Mouse (Mus musculus) stomach, embryonic 14.5 days (tissue): ENCODE measurements around the gene Rgs7. TPM values are rescaled to one million over a fixed set of nuclear protein-coding genes. Genes with fewer than 3 reads are reported as not detected.

Source experiments
- ATAC-seq: fragments of 200-750 bp; cut with Nextera tagmentation; 2 replicates; pipeline ENCODE4 v1.8.0; 2017; ENCODE audit warnings: low read depth, moderate TSS enrichment; ENCODE audit not compliant: insufficient number of reproducible peaks, insufficient read depth, low FRiP score
- H3K27ac ChIP-seq: fragments of 300-500 bp; sonication (generic); 2 replicates; pipeline ENCODE4 v1.5.1; 2014; ENCODE audit warnings: mild to moderate bottlenecking, low read length, moderate library complexity, mixed read lengths
- H3K27me3 ChIP-seq: fragments of 300-500 bp; sonication (generic); 2 replicates; pipeline ENCODE4 v1.6.1; 2014; ENCODE audit warnings: low read length, control low read depth, mixed read lengths; ENCODE audit not compliant: control insufficient read depth, insufficient read depth
- H3K36me3 ChIP-seq: fragments of 300-500 bp; sonication (generic); 2 replicates; pipeline ENCODE4 v1.6.1; 2014; ENCODE audit warnings: mild to moderate bottlenecking, control low read depth, low read length, moderate library complexity, mixed read lengths; ENCODE audit not compliant: control insufficient read depth, insufficient read depth
- H3K4me1 ChIP-seq: fragments of 300-500 bp; sonication (generic); 2 replicates; pipeline ENCODE4 v1.6.1; 2014; ENCODE audit warnings: low read length, control low read depth, mixed read lengths; ENCODE audit not compliant: control insufficient read depth, insufficient read depth
- H3K4me2 ChIP-seq: fragments of 300-500 bp; sonication (generic); replicated peaks from 2 replicates; pipeline ENCODE4 v1.6.1; 2014; ENCODE audit warnings: low read depth, low read length, control low read depth
- H3K4me3 ChIP-seq: fragments of 300-500 bp; sonication (generic); 2 replicates; pipeline ENCODE4 v1.5.1; 2014; ENCODE audit warnings: low read depth, low read length, control low read depth
- H3K9ac ChIP-seq: fragments of 300-500 bp; sonication (generic); replicated peaks from 2 replicates; pipeline ENCODE4 v1.6.1; 2014; ENCODE audit warnings: low read depth, mild to moderate bottlenecking, control low read depth, low read length, moderate library complexity, mixed read lengths
- H3K9me3 ChIP-seq: fragments of 300-500 bp; sonication (generic); 2 replicates; pipeline ENCODE4 v1.6.1; 2016; ENCODE audit warnings: low read depth, low read length, control low read depth; ENCODE audit not compliant: control insufficient read depth
- whole genome bisulfite sequencing: fragments of 180-500 bp; shearing (Covaris S2); extraction: QIAGEN DNeasy Blood & Tissue Kit; methylation state at CpG from one replicate; pipeline ENCODE4 v1.1.7; 2014; 5-methylcytosine and 5-hydroxymethylcytosine counted together
- polyA plus RNA-seq: library from polyadenylated mRNA; unstranded; fragments of >200 nt; fragmentation: Nextera tagmentation; extraction: Ambion mirVana; gene quantifications from 2 replicates; pipeline ENCODE4 v1.2.1, GENCODE M21; 2014

The Rgs7 gene
- polyA plus RNA-seq, 1 experiment from 2014 or later: 2.1 TPM

GRCm38 (mm10) chr1:175317264-175317663, 175.0 kb downstream of the Rgs7 start:
- Histone ChIP-seq H3K27me3 (no peaks in the 10 kb centered on the region), H3K4me1 (no peaks in the 10 kb centered on the region), H3K27ac (no peak overlapping the region), H3K36me3 (no peaks in the 10 kb centered on the region), H3K9ac (no peak overlapping the region), H3K4me2 (no peak overlapping the region), H3K4me3 (no peak overlapping the region), H3K9me3 (no peaks in the 10 kb centered on the region)
- ATAC-seq: no peak
- 12% methylated on average over 1 of the region's 1 CpGs for WGBS

GRCm38 (mm10) chr1:175307604-175308003, 184.7 kb downstream of the Rgs7 start:
- no peak for ATAC-seq
- H3K27ac ChIP-seq: no peak overlapping the region
- H3K4me1 ChIP-seq: no peaks in the 10 kb centered on the region
- no peaks in the 10 kb centered on the region for H3K27me3 ChIP-seq
- H3K4me2 ChIP-seq: no peak overlapping the region
- WGBS: 79% methylated on average over 3 of the region's 3 CpGs
- no peaks in the 10 kb centered on the region for H3K9me3 ChIP-seq
- no peak overlapping the region for H3K4me3 ChIP-seq
- H3K36me3 ChIP-seq: no peaks in the 10 kb centered on the region
- no peak overlapping the region for H3K9ac ChIP-seq

- no peaks in the 10 kb centered on the region for H3K27me3 ChIP-seq
- H3K4me3 ChIP-seq: no peak overlapping the region
- no peak for ATAC-seq
- H3K9me3 ChIP-seq: no peaks in the 10 kb centered on the region
- WGBS: 50% methylated on average over 1 of the region's 1 CpGs
- no peaks in the 10 kb centered on the region for H3K4me1 ChIP-seq
- no peak overlapping the region for H3K9ac ChIP-seq
- no peak overlapping the region for H3K4me2 ChIP-seq
- no peak overlapping the region for H3K27ac ChIP-seq
- no peaks in the 10 kb centered on the region for H3K36me3 ChIP-seq
These were observed 191.4 kb downstream of the Rgs7 start for GRCm38 (mm10) chr1:175300895-175301294.

- Histone ChIP-seq H3K4me2 (no peak overlapping the region), H3K4me3 (no peak overlapping the region), H3K9ac (no peak overlapping the region), H3K27me3 (no peaks in the 10 kb centered on the region), H3K4me1 (no peaks in the 10 kb centered on the region), H3K36me3 (no peaks in the 10 kb centered on the region), H3K9me3 (no peaks in the 10 kb centered on the region), H3K27ac (no peak overlapping the region)
- ATAC-seq: no peak
- WGBS: 61% methylated on average over 3 of the region's 3 CpGs
These were observed 191.9 kb downstream of the Rgs7 start for GRCm38 (mm10) chr1:175300404-175300803.

- Histone ChIP-seq H3K4me2 (no peak overlapping the region), H3K9me3 (no peaks in the 10 kb centered on the region), H3K27ac (no peak overlapping the region), H3K9ac (no peak overlapping the region), H3K4me1 (no peaks in the 10 kb centered on the region), H3K4me3 (no peak overlapping the region), H3K27me3 (no peaks in the 10 kb centered on the region), H3K36me3 (no peaks in the 10 kb centered on the region)
- no peak for ATAC-seq
- WGBS: 86% methylated on average over 2 of the region's 2 CpGs
These were observed 192.5 kb downstream of the Rgs7 start for GRCm38 (mm10) chr1:175299603-175300397.

GRCm38 (mm10) chr1:175296906-175297305, 195.4 kb downstream of the Rgs7 start:
- Histone ChIP-seq H3K27ac (no peak overlapping the region), H3K9me3 (no peaks in the 10 kb centered on the region), H3K36me3 (no peaks in the 10 kb centered on the region), H3K4me2 (no peak overlapping the region), H3K9ac (no peak overlapping the region), H3K27me3 (no peaks in the 10 kb centered on the region), H3K4me1 (no peaks in the 10 kb centered on the region), H3K4me3 (no peak overlapping the region)
- ATAC-seq: no peak
- 72% methylated on average over 1 of the region's 1 CpGs for WGBS

GRCm38 (mm10) chr1:175290072-175290471, 202.2 kb downstream of the Rgs7 start:
- 69% methylated on average over 1 of the region's 1 CpGs for WGBS

GRCm38 (mm10) chr1:175262341-175262740, 230.0 kb downstream of the Rgs7 start:
- Histone ChIP-seq H3K4me3 (no peak overlapping the region), H3K4me2 (no peak overlapping the region), H3K36me3 (no peaks in the 10 kb centered on the region), H3K4me1 (no peaks in the 10 kb centered on the region), H3K27me3 (no peaks in the 10 kb centered on the region), H3K9me3 (no peaks in the 10 kb centered on the region), H3K9ac (no peak overlapping the region), H3K27ac (no peak overlapping the region)
- no peak for ATAC-seq

More at GRCm38 (mm10) chr1:175290072-175290471, 202.2 kb downstream of the Rgs7 start:
- Histone ChIP-seq H3K4me1 (no peaks in the 10 kb centered on the region), H3K9ac (no peak overlapping the region), H3K27me3 (no peaks in the 10 kb centered on the region), H3K27ac (no peak overlapping the region), H3K9me3 (no peaks in the 10 kb centered on the region), H3K36me3 (no peaks in the 10 kb centered on the region), H3K4me3 (no peak overlapping the region), H3K4me2 (no peak overlapping the region)
- ATAC-seq: no peak

GRCm38 (mm10) chr1:175259374-175259773, 232.9 kb downstream of the Rgs7 start:
- H3K9ac ChIP-seq: no peak overlapping the region
- H3K9me3 ChIP-seq: no peaks in the 10 kb centered on the region
- no peak overlapping the region for H3K4me3 ChIP-seq
- no peaks in the 10 kb centered on the region for H3K36me3 ChIP-seq
- ATAC-seq: no peak
- no peaks in the 10 kb centered on the region for H3K27me3 ChIP-seq
- WGBS: 60% methylated on average over 1 of the region's 1 CpGs
- no peaks in the 10 kb centered on the region for H3K4me1 ChIP-seq
- H3K4me2 ChIP-seq: no peak overlapping the region
- no peak overlapping the region for H3K27ac ChIP-seq
